Mouse (Mus musculus) v-Abl transformed pro-B cells (cell line): ENCODE measurements around the gene Slc35d2.

ENCODE experiments used
- in situ Hi-C, 2 experiments: fragments of 400-800 bp; cut with MboI; formaldehyde crosslinking; loops; one replicate each; pipeline ENCODE4 v1.15.1; 2025; ENCODE audit not compliant: unreplicated experiment in 2 of 2

The Slc35d2 gene

DNA sequence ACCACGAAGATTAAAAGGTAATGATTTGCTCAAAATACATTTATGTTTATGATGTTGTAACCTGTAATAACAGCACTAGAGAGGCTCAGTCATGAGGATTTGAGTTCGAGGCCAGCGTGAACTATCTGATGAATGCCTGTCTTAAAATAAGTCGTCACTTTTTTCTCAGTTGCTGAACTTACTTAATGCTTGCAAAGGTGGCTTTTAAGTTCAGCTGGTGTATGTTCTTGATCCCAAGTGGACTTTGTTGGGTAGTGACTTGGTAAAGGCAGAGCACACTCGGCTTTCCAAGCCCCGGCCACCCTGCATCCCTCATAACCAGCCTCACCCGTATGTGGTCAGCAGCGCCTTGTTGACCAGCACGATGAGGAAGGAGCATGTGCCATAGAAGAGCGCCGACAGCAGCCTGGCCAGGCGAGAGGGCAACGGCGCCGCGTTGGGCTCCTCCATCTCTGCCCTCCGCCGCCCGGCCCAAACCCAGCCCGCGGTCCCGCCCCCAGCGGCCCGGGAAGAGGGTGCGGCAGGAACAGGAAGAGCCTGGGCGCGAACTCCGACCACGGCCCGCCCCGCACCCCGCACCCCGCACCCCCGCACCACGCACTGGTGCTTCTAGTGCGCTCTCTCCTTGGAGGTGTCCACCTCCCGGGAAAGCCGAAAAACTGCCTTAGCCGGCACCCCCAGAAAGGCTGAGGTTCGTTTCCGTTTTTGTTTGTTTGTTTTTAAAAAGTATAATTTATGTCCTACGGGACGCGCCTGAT is at the start of gene Slc35d2:
Gene Slc35d2 (minus strand): TSS at position 511 of the 758 bp plus-strand sequence.
- in situ Hi-C loops: no loop called here

DNA sequence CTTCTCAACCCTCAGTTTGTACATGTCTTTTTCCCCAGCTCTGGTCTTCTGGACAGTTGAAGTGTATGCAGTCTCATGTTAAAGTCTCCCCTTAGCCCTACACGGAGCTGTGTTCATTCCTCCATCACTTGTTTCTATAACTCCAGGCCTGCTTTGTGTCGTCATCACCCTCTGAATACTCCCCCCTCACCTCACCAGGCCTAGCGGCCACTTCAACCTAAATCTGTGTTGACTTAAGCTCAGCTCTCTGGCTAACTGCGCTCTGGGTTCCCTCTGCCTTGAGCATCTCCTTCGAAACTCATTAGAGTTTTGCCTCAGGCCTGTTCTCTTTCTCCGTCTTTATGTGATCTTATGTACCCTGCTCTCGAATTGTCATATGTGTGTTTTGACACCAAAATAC is 48.8 kb upstream of the Slc35d2 start:
- in situ Hi-C loops: no loop called here

DNA sequence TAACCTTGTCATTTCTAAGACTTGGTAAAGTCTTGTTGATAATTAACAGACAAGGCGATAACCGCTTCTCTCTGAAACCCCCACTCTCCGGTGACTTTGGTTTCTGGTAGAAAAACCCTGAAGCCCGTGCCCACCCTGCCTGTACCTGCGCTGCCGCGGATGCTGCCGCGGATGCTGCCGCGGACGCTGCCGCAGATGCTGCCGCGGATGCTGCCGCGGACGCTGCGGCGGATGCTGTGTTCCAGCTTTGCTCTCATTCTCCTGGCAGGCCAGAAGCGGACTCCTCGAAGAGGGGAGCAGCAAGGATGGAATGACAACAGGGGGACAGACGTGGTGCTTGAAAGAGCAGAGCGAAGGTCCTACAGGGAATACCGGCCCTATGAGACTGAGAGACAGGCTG is 40.6 kb upstream of the Slc35d2 start:
- in situ Hi-C loops: loop anchor here in 1 of 2 experiments (10.0 kb wide), 1 partner anchor 1105 kb away; the partner anchor contains the start of gene Zfp369

DNA sequence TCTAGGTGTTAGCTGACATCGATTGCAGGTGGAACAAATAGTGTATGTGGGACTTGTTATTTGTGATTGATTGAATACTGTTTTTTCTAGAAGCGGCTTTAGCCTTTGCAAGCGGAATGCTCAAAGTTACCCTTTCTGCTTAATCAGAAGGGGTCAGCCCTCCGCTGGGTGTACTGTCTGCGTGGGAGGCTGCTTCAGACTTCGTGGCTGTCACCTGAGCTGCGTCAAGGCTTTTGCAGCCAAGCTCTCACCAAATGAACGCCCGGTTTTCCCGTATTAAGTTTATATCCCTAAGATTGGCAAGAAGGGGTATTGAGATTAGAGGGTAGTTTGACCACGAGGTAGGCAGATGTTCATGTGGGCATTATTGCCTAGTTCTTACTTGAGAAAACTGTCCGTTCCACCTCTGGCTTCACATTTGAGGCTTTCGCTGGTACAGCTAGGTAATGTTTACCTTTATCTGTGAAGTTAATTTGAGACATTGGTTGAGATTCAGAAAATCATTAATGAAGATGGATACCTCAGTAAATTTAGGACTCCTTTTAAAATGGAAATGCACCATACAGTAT is 34.1 kb upstream of the Slc35d2 start:
- in situ Hi-C loops: loop anchor here in 1 of 2 experiments (10.0 kb wide), 1 partner anchor 1112 kb away; the partner anchor contains the start of gene Zfp369

DNA sequence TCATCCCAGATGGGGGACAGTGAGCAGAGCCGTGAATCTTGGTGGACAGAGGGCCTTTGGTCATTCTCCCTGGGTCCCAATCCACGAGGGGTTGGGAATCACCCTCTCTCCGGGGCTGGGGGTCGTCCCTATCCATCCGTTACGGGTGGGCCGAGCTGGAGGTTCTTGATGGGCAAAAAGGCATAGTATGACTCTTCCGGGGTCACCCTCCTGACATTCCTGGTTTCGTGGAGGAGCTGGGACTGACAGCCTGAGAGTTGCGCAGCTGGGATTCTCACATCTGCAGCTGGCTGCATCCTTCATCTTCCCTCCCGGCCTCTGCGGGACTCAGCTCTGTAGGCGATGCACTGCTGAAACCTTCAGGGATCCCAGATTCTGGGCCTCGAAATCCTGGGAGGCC is 33.5 kb upstream of the Slc35d2 start:
- in situ Hi-C loops: loop anchor here in 1 of 2 experiments (10.0 kb wide), 1 partner anchor 1112 kb away; the partner anchor contains the start of gene Zfp369

DNA sequence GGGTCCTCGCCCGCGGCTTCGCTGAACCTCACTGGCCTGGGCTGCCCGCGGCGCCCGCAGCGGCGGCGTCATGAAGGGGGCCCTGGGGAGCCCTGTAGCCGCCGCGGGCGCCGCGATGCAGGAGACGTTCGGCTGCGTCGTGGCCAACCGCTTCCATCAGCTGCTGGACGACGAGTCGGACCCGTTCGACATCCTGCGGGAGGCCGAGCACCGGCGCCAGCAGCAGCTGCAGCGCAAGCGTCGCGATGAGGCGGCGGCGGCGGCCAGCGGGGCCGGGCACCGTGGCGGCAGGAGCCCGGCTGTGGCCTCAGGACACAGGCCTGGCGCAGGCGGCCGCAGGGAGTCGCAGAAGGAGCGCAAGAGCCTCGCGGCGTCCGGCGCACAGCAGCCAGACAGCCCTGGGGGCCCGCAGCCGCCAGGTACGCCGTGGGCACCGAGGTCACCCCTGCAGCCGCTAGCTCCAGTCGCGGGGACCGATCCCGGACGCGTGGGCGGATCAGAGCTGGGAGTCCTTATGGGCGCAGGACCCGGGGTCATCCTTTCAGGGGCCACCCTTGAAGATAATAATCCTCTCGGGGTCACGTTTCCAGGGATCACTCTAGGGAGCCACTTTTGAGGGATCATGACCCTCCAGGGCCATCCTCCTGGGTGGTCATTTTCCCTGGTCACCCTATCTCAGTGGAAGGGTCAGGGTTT is 32.9 kb upstream of the Slc35d2 start:
- in situ Hi-C loops: loop anchor here in 1 of 2 experiments (10.0 kb wide), 1 partner anchor 1113 kb away; the partner anchor contains the start of gene Zfp369

DNA sequence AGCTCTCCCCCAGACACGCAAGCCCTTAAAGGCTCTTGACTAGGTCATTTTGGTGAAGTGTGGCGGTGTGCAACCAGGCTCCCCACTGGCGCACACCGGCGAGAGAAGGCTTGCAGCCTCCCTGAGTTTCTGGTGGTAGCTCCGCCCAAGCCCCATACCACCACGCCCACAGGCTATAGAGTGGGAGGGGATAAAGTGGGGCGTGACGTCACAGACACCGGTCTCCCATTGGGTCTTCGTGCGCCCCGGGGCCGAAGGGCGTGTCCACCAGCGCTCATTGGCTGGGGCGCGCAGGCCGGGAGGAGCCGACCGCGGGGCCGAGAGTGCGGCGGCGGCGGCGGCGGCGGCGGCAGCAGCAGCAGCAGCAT is 32.4 kb upstream of the Slc35d2 start, which contains the start of gene Habp4:
Gene Habp4 (plus strand): TSS at position 277 of the 368 bp plus-strand sequence.
- in situ Hi-C loops: loop anchor here in 1 of 2 experiments (10.0 kb wide), 1 partner anchor 1113 kb away; the partner anchor contains the start of gene Zfp369

DNA sequence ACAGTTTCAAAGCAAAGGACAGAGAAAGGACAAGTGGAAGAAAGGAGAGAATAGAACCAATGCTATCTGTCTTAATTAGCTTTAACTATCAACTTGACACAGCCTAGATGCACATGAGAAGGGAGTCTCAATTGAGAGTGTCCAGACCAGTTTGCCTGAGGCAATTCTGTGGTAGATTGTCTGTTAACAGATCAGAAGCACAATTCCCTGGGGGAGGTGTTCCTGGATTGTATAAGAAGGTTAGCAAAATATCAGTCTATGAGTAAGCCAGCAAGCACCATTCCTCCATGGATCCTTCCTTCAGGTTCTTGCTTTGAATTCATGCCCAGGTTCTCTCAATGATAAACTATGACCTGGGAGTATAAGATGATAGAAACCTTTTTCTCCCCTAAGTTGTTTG is 27.8 kb upstream of the Slc35d2 start:
- in situ Hi-C loops: loop anchor here in 1 of 2 experiments (10.0 kb wide), 2 partner anchors 342 to 1202 kb away; partner anchors contain the start of gene Ercc6l2

DNA sequence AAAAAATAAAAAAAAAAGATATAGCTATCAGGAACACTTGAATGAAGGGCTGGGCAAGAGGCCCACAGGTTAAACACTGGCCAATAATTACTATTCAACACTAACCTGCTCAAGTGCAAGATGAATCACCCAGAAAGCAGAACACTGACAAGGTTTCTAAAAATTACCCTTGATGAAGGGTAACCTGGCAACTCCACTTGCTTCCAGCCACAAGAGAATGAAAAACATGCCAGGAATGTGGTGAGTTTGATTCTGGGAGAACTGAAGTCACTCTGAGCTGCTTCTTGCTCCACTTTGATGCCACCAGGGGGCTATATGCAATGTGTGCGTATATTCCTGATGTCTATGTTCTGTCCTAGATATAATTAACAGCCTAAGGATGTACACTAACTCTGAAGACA is 26.0 kb upstream of the Slc35d2 start:
- in situ Hi-C loops: loop anchor here in 1 of 2 experiments (10.0 kb wide), 2 partner anchors 340 to 1200 kb away; partner anchors contain the start of gene Ercc6l2

DNA sequence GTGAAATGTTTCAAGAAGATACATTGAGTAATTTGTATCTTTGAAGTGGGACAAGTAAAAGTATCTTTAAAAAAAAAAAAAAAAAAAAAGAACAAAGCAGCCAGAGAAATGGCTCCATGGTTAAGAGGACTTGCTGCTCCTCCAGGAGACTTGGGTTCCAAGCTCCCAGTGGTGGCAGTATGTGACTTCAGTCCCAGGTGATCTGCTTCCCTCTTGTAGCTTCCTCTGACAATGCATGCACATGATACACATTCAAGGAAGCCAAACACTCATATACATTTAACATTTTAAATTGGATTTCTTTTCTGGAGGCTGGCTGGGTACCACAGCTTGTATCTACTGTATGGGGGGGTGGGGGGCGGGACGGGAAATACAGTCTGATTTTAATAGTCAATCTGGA is 25.5 kb upstream of the Slc35d2 start:
- in situ Hi-C loops: loop anchor here in 1 of 2 experiments (10.0 kb wide), 2 partner anchors 340 to 1200 kb away; partner anchors contain the start of gene Ercc6l2

DNA sequence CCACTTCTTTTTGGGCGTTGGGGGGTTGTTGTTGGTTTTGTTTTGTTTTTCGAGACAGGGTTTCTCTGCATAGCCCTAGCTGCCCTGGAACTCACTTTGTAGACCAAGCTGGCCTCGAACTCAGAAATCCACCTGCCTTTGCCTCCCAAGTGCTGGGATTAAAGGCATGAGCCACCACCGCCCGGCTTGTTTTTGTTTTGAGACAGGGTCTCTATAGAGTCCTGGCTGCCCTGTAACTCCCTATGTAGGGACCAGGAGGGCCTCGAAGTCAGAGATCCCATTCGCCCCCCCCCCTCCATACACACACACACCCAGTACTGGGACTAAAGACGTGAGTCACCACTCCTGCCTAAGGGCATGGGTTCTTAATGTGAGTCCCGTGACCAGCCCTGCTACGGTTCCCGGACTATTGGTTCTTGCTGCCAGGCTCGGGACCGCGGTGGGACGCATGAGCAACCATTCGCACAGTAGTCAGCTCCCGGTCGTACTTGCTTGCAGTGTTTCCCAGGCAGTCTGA is 24.6 kb upstream of the Slc35d2 start:
- in situ Hi-C loops: loop anchor here in 1 of 2 experiments (10.0 kb wide), 2 partner anchors 339 to 1199 kb away; partner anchors contain the start of gene Ercc6l2

DNA sequence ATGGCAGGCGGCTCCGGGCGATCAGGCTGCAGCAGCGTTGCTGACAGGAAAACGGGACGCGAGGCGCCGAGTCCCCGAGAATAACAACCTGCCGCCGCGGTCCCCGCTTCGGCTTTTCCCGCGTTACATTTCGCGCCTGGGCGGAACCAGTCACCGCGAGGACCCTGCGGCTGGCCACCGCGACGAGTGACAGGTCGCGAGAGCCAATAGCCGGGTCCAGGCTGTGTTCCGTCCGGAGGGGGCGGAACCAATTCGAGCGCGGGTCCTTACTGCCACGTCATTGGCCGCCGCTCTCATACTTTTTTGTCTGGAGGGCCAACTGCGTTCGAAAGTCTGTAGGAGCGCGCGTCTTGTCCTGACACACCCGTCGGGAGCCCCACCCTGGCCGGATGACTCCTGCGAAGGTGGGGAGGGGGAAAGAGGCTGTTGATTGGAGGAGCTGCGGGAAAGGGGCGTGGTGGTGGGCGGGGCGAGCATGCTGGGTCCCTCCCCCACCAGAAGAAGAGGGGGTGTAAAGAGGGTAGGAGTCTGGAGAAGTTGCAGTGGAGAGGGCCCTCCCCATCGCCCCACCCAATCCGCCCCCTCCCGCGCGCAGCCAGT is 24.0 kb upstream of the Slc35d2 start, which contains the start of gene Zfp367:
Gene Zfp367 (minus strand): TSS at position 120 of the 600 bp plus-strand sequence.
- in situ Hi-C loops: loop anchor here in 1 of 2 experiments (10.0 kb wide), 2 partner anchors 338 to 1198 kb away; partner anchors contain the start of gene Ercc6l2

DNA sequence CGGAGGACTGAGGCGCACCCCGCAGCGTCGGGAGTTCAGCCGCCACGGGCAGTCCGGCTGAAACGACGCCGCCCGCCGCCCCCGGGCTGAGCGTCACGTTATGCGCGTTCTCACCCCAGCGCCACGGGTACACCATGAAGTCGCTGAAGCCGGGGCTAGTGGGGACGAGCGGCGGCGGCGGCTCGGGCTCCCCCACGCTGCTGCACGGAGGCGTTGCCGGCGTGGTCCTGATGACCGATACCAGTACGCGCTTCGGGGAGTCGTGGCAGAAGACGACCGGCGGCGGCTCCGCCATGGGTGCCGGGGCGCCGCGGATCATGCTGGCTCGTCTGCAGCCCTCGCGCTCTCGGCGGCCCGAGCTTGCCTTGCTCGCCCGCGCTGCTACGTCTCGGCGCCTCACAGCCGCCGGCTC is 23.5 kb upstream of the Slc35d2 start:
- in situ Hi-C loops: loop anchor here in 1 of 2 experiments (10.0 kb wide), 2 partner anchors 338 to 1198 kb away; partner anchors contain the start of gene Ercc6l2

DNA sequence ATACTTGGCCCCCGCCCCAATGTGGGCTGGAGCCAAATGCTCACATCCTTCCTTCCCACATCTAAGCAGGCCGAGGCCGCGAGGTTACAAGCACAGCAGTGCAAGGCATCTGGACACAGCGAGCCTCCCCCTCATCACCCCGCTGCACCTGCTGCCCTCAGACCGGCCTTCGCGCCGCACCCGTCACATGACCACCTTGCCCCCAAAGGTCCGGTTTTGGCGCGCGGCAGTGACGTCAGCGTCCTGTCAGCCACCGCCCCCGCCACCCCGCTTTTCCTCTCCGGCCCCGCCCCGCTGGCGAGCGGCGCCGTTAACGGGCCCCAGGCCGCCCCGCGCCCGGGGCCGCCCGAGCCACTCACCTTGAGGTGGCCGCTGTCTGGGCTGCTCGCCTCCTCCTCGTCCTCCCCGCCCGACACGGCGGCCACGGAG is 23.1 kb upstream of the Slc35d2 start:
- in situ Hi-C loops: loop anchor here in 1 of 2 experiments (10.0 kb wide), 2 partner anchors 337 to 1197 kb away; partner anchors contain the start of gene Ercc6l2

DNA sequence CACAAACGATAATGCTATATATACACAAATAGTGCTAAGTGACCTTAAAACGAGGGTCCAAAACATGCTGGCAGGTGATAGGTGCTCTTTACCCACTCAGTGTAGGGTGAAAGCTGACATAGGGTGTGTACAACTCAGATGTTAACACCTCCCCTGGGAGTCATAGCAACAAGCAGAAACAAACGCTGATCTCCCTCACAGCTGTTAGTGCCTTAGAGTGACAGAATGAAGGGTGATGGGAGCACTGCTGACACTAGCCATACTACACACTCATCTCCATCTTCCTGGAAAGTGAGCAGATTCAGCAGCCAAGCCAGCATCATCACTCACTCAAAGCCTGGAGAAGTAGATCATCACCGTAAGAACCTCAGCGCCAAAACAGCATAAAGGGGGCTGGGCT is 21.0 kb upstream of the Slc35d2 start:
- in situ Hi-C loops: loop anchor here in 1 of 2 experiments (10.0 kb wide), 2 partner anchors 335 to 1195 kb away; partner anchors contain the start of gene Ercc6l2

DNA sequence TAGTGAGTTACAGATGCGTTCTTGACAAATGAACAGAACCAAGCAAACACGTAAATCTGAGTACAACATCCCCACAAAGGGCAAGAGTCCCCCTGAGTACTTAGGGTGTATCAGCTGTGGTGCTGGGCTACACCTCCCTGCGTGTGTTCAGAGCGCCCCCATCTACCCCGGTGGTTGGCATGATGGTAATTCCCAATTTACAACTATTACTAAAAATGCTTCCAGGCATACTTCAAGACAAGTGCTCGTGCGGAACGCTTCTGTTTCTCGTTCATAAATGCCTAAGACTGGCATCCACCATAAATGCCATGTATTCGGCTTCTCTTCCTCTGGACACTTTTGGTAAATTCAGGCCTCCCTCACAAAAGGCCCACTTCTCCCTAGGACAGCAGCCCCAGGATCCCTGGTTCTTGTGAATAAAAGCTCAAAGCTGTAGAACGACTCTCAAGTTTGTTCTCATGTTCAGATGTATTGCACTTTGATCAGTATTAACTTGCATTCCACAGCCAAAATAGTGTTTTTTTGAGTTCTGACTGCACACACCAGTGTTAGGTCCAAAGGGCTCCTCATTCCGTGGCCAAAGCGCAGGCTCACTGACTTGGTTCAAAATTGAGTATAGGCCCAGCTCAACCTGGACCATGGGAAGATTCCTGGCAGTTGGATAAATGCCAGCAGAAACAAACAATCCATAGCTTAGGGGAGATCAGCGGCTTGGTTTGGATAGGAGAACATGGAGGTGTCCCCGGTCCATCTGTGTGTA is 628 bp upstream of the Slc35d2 start:
- in situ Hi-C loops: no loop called here

DNA sequence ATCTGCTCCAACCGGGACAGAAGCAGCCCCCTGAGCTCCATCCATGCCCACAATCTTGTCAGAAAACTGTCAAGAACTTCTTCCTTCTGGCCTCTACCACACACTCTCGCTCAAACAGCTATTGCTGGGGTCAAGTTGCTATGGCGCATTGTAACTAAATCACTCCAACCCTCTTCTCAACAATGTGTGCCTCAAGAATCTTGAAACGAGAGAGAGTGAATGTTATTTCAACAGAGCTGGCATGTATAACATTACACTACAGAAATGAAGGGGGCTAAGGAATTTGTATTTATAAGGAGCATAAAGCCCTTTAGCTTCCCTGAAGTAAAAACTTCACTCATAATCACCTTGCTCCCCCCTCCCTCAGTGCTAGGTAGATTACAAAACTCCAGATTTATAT is 2.9 kb downstream of the Slc35d2 start:
- in situ Hi-C loops: no loop called here

DNA sequence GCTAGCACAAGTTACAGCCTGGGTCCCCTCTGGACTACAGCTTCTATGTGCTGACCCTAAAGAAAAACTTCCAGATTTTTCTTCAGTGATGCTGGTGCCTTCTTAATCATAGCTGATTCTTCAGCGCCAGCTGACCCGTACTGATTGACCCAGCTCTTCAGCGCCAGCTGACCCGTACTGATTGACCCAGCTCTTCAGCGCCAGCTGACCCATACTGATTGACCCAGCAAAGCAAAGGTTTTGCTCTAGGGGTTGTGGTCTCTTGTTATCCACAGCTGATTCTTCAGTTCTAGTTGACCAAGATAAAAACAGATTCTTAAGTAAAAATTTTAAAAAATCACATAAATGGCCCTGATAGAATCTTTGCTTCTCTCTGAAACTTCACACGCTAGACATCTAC is 4.3 kb downstream of the Slc35d2 start:
- in situ Hi-C loops: loop anchor here in 1 of 2 experiments (25.0 kb wide), 1 partner anchor 312 kb away; the partner anchor contains the start of gene Cdk20
